Comparison of ENCODE assay signal across 8 mouse cellular contexts in genomic region chr14:31564452-31565179, GRCm38 (mm10). TPM values are rescaled to one million over a fixed set of nuclear protein-coding genes. Genes with fewer than 3 reads are reported as not detected.
DNase-seq lines count a peak whose midpoint lies in the region; ATAC-seq lines count a peak whose summit lies in the region.

No protein-coding gene starts in this region.

- H3K4me1 ChIP-seq in forebrain, embryonic 12.5 days: peaks cover 9% of the 10 kb centered on the region
- H3K4me1 ChIP-seq in forebrain, embryonic 13.5 days: peaks cover 4% of the 10 kb centered on the region; the same call in 1 of the 2 replicates
- peaks cover 18% of the 10 kb centered on the region for H3K4me1 ChIP-seq in limb, embryonic 15.5 days
- H3K4me1 ChIP-seq in midbrain, embryonic 15.5 days: no peaks in the 10 kb centered on the region; the same call in 1 of the 2 replicates

- H3K4me3 ChIP-seq in forebrain, embryonic 12.5 days (replicated peaks): no peak overlapping the region
- H3K4me3 ChIP-seq in forebrain, embryonic 13.5 days: no peak overlapping the region
- no peak overlapping the region for H3K4me3 ChIP-seq in limb, embryonic 15.5 days
- no peak overlapping the region for H3K4me3 ChIP-seq in midbrain, embryonic 15.5 days

- WGBS in forebrain, embryonic 12.5 days: 36% methylated on average over 6 of the region's 6 CpGs
- WGBS in forebrain, embryonic 13.5 days: 47% methylated on average over 6 of the region's 6 CpGs
- 13% methylated on average over 6 of the region's 6 CpGs for WGBS in limb, embryonic 15.5 days
- 41% methylated on average over 6 of the region's 6 CpGs for WGBS in midbrain, embryonic 15.5 days

- H3K27ac ChIP-seq in forebrain, embryonic 12.5 days: 0 out of 2 replicates have a peak overlapping the region, but pooled peaks have one; percentile 31
- H3K27ac ChIP-seq in forebrain, embryonic 13.5 days: no peak overlapping the region
- peak overlapping the region; percentile 57 for H3K27ac ChIP-seq in limb, embryonic 15.5 days
- H3K27ac ChIP-seq in midbrain, embryonic 15.5 days: no peak overlapping the region

- no peaks in the 10 kb centered on the region for H3K27me3 ChIP-seq in forebrain, embryonic 12.5 days
- H3K27me3 ChIP-seq in forebrain, embryonic 13.5 days: no peaks in the 10 kb centered on the region
- H3K27me3 ChIP-seq in limb, embryonic 15.5 days: no peaks in the 10 kb centered on the region
- no peaks in the 10 kb centered on the region for H3K27me3 ChIP-seq in midbrain, embryonic 15.5 days (replicated peaks)

- H3K4me2 ChIP-seq in forebrain, embryonic 12.5 days: no peak overlapping the region
- H3K4me2 ChIP-seq in forebrain, embryonic 13.5 days: no peak overlapping the region
- no peak overlapping the region for H3K4me2 ChIP-seq in limb, embryonic 15.5 days
- no peak overlapping the region for H3K4me2 ChIP-seq in midbrain, embryonic 15.5 days

- intact Hi-C loops in heart, postnatal 36 days (cut with DNase I): no loop called here

- H3K36me3 ChIP-seq in forebrain, embryonic 12.5 days (replicated peaks): no peaks in the 10 kb centered on the region
- H3K36me3 ChIP-seq in forebrain, embryonic 13.5 days (ENCODE audit: poor library complexity, severe bottlenecking): no peaks in the 10 kb centered on the region
- H3K36me3 ChIP-seq in limb, embryonic 15.5 days: no peaks in the 10 kb centered on the region
- H3K36me3 ChIP-seq in midbrain, embryonic 15.5 days (replicated peaks): no peaks in the 10 kb centered on the region

- H3K9ac ChIP-seq in forebrain, embryonic 12.5 days: no peak overlapping the region
- H3K9ac ChIP-seq in forebrain, embryonic 13.5 days: no peak overlapping the region
- no peak overlapping the region for H3K9ac ChIP-seq in limb, embryonic 15.5 days
- H3K9ac ChIP-seq in midbrain, embryonic 15.5 days: no peak overlapping the region

- no peak for ATAC-seq in forebrain, embryonic 12.5 days (ENCODE audit: low FRiP score)
- ATAC-seq in forebrain, embryonic 13.5 days: no peak
- ATAC-seq in limb, embryonic 15.5 days (ENCODE audit: insufficient number of reproducible peaks, low FRiP score, low TSS enrichment, low read depth): no peak
- ATAC-seq in midbrain, embryonic 15.5 days (replicated peaks): no peak

- DNase-seq in embryo, embryonic 9.5 days (ENCODE audit: extremely low spot score): peak; percentile 40
- DNase-seq in heart, postnatal 36 days: peak; percentile 62 to 70
- peak; percentile 52 for DNase-seq in yolk sac, embryonic 10.5 days (ENCODE audit: low spot score)
- no peak for DNase-seq in cerebellum, adult 11 months

- H3K9me3 ChIP-seq in forebrain, embryonic 12.5 days: no peaks in the 10 kb centered on the region
- no peaks in the 10 kb centered on the region for H3K9me3 ChIP-seq in forebrain, embryonic 13.5 days (replicated peaks)
- no peaks in the 10 kb centered on the region for H3K9me3 ChIP-seq in limb, embryonic 15.5 days
- H3K9me3 ChIP-seq in midbrain, embryonic 15.5 days: no peaks in the 10 kb centered on the region

RNA-seq across cellular contexts. Expression of gene Colq, which starts 26.5 kb away (rescaled TPM):
- 0.06 and 0.15 TPM in 2 replicates for polyA plus RNA-seq in forebrain, embryonic 12.5 days (2016; fragmentation: Nextera tagmentation; extraction: Ambion mirVana)
- not detected in 2 replicates for polyA plus RNA-seq in forebrain, embryonic 13.5 days (2015; fragmentation: Nextera tagmentation; extraction: Ambion mirVana)
- 1 to 10 TPM; 6.0 to 9.9 TPM for total RNA-seq in heart, postnatal 36 days (2021)
- polyA plus RNA-seq in limb, embryonic 15.5 days (2015; fragmentation: Nextera tagmentation; extraction: Ambion mirVana): 3.6 and 8.8 TPM in 2 replicates
- polyA plus RNA-seq in midbrain, embryonic 15.5 days (2015; fragmentation: Nextera tagmentation; extraction: Ambion mirVana): not detected in 2 replicates

Comparison
In these comparisons a context has a peak if more than half of its experiments do, and no peak if none do; other contexts are left out.
1. H3K27ac ChIP-seq: peak in forebrain, embryonic 12.5 days (single experiment) and limb, embryonic 15.5 days (single experiment); none in forebrain, embryonic 13.5 days (single experiment) and midbrain, embryonic 15.5 days (single experiment).